In the genomic region with DNA sequence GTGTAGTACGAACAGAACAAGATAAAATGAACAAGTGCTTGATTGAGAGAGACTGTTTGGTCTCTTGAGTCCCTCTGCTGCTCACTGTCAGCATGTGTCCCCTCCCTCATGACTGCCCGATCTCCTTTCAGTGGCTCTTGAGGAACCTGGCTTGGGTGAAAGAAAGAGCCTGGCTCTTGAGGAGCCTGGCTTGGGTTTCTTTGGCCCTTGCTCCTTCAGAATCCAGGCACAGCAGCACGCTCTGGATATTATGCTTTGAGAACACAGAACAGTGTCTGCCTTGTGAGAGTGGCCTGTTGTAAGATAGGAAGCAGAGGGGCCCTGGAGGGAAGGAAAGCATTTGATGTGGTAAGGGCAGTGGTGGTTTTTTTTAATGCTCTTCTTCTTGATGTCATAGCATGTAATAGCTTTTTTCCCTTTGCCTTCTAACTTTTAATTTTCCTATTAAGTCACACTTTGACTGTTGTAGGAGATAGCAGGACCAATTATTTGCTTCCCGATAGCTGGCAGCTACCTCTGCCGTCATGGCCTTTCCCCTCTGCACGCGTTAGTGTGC, we compare ENCODE assay signal across 9 mouse cellular contexts.
A peak's percentile ranks its signal among the peaks of the same experiment; 100 is the strongest.
DNase-seq lines count a peak whose midpoint lies in the region; ATAC-seq lines count a peak whose summit lies in the region.
"Had no signal": no experiment of that assay in that cellular context is flagged by ENCODE, and none has a peak within 500 bp of the region (broad histone marks: within the 10 kb centered on the region; RNA-seq: fewer than 3 reads in every experiment).

No protein-coding gene starts in this region.

- no peak overlapping the region for H3K4me3 ChIP-seq in hindbrain, embryonic 14.5 days (replicated peaks; ENCODE audit: low read length)
- H3K4me3 ChIP-seq: liver, embryonic 13.5 days had no signal

- DNase-seq in heart, adult 11 months: peak; percentile 83
- DNase-seq in heart, postnatal 14 days: no peak
- peak; percentile 32 for DNase-seq in testis, postnatal 10 days (ENCODE audit: low spot score)
- DNase-seq in testis, postnatal 14 days (ENCODE audit: low spot score): no peak
- no peak for DNase-seq in hindbrain, embryonic 14.5 days (ENCODE audit: low spot score)
- peak; percentile 11 for DNase-seq in naive thymus-derived CD4-positive, alpha-beta T cell, adult 2 months (ENCODE audit: low read depth)
- no peak for DNase-seq in natural killer cell, adult 2 months (ENCODE audit: low spot score in 2 of 2)
- DNase-seq in layer of hippocampus, postnatal 10 days (ENCODE audit: low spot score in 2 of 2): no peak
- DNase-seq: liver, embryonic 13.5 days had no signal

- intact Hi-C loops in heart, postnatal 14 days (cut with DNase I): no loop called here

- H3K4me1 ChIP-seq in hindbrain, embryonic 14.5 days (replicated peaks; ENCODE audit: control insufficient read depth, insufficient read depth, low read length): peaks cover 23% of the 10 kb centered on the region

- no peaks in the 10 kb centered on the region for H3K27me3 ChIP-seq in hindbrain, embryonic 14.5 days (ENCODE audit: control insufficient read depth, insufficient read depth, low read length)
- H3K27me3 ChIP-seq: liver, embryonic 13.5 days had no signal

- no peaks in the 10 kb centered on the region for H3K9me3 ChIP-seq in hindbrain, embryonic 14.5 days (ENCODE audit: control insufficient read depth, low read length)
- H3K9me3 ChIP-seq: liver, embryonic 13.5 days had no signal

- H3K27ac ChIP-seq in hindbrain, embryonic 14.5 days: peak overlapping the region; percentile 58; the same call in 1 of the 2 replicates
- H3K27ac ChIP-seq: liver, embryonic 13.5 days had no signal

- no peak overlapping the region for H3K4me2 ChIP-seq in hindbrain, embryonic 14.5 days (replicated peaks)
- H3K4me2 ChIP-seq: liver, embryonic 13.5 days had no signal

- no peak for ATAC-seq in hindbrain, embryonic 14.5 days (ENCODE audit: low FRiP score)

- H3K36me3 ChIP-seq in hindbrain, embryonic 14.5 days (replicated peaks; ENCODE audit: control insufficient read depth, insufficient read depth): peaks cover 17% of the 10 kb centered on the region

- peak overlapping the region; percentile 22; the same call in 1 of the 2 replicates for H3K9ac ChIP-seq in hindbrain, embryonic 14.5 days
- H3K9ac ChIP-seq: liver, embryonic 13.5 days had no signal

- 70% methylated on average over 7 of the region's 7 CpGs for WGBS in hindbrain, embryonic 14.5 days

Comparison
In these comparisons a context has a peak if more than half of its experiments do, and no peak if none do; other contexts are left out.
1. DNase-seq: peak in heart, adult 11 months (single experiment), testis, postnatal 10 days (single experiment) and naive thymus-derived CD4-positive, alpha-beta T cell, adult 2 months (single experiment); none in heart, postnatal 14 days (0 of 2), testis, postnatal 14 days (single experiment), hindbrain, embryonic 14.5 days (single experiment), natural killer cell, adult 2 months (0 of 2) and layer of hippocampus, postnatal 10 days (0 of 2).